Mouse (Mus musculus) neural tube, embryonic 13.5 days (tissue): ENCODE results near the gene Tomm34. TPM values are rescaled to one million over a fixed set of nuclear protein-coding genes. Genes with fewer than 3 reads are reported as not detected.

Experiments used
- ATAC-seq: fragments of 200-750 bp; cut with Nextera tagmentation; 2 replicates; pipeline ENCODE4 v1.8.0; 2017; ENCODE audit warnings: low read depth, mild to moderate bottlenecking, moderate TSS enrichment, moderate library complexity
- H3K27ac ChIP-seq: fragments of 300-500 bp; sonication (generic); replicated peaks from 2 replicates; pipeline ENCODE4 v1.5.1; 2015; ENCODE audit warnings: moderate library complexity, mild to moderate bottlenecking, inconsistent platforms
- H3K27me3 ChIP-seq: fragments of 300-500 bp; sonication (generic); 2 replicates; pipeline ENCODE4 v1.6.1; 2015; ENCODE audit warnings: mild to moderate bottlenecking, inconsistent platforms
- H3K36me3 ChIP-seq: fragments of 300-500 bp; sonication (generic); 2 replicates; pipeline ENCODE4 v1.6.1; 2015; ENCODE audit warnings: mild to moderate bottlenecking, inconsistent platforms
- H3K4me1 ChIP-seq: fragments of 300-500 bp; sonication (generic); replicated peaks from 2 replicates; pipeline ENCODE4 v1.6.1; 2015; ENCODE audit warnings: inconsistent platforms
- H3K4me2 ChIP-seq: fragments of 300-500 bp; sonication (generic); 2 replicates; pipeline ENCODE4 v1.6.1; 2015; ENCODE audit warnings: inconsistent platforms, mild to moderate bottlenecking, moderate library complexity
- H3K4me3 ChIP-seq: fragments of 300-500 bp; sonication (generic); 2 replicates; pipeline ENCODE4 v1.5.1; 2015; ENCODE audit warnings: mild to moderate bottlenecking, inconsistent platforms
- H3K9ac ChIP-seq: fragments of 300-500 bp; sonication (generic); 2 replicates; pipeline ENCODE4 v1.6.1; 2015; ENCODE audit warnings: moderate library complexity, mild to moderate bottlenecking, inconsistent platforms
- H3K9me3 ChIP-seq: fragments of 300-500 bp; sonication (generic); 2 replicates; pipeline ENCODE4 v1.6.1; 2016; ENCODE audit warnings: inconsistent platforms
- WGBS: fragments of 180-500 bp; shearing (Covaris S2); methylation state at CpG from one replicate; pipeline ENCODE4 v1.1.7; 2015; 5-methylcytosine and 5-hydroxymethylcytosine counted together
- polyA plus RNA-seq: library from polyadenylated mRNA; unstranded; fragments of >200 nt; fragmentation: Nextera tagmentation; extraction: Ambion mirVana; gene quantifications from 2 replicates; pipeline ENCODE4 v1.2.1, GENCODE M21; 2015

The Tomm34 gene
- 45.3 and 48.0 TPM in 2 replicates for polyA plus RNA-seq

- Histone ChIP-seq H3K4me1 (peaks cover 42% of the 10 kb centered on the region), H3K9ac (peak within 1 kb of the TSS; percentile 92), H3K4me3 (peak within 1 kb of the TSS; percentile 96), H3K36me3 (peaks cover 12% of the 10 kb centered on the region), H3K4me2 (peak within 1 kb of the TSS; percentile 94), H3K27me3 (no peaks in the 10 kb centered on the region), H3K27ac (peak within 1 kb of the TSS; percentile 87), H3K9me3 (no peaks in the 10 kb centered on the region)
- peak; percentile 97 for ATAC-seq
- under 1% methylated on average over 55 of the region's 55 CpGs for WGBS
These were observed at the start of gene Tomm34 for GRCm38 (mm10) chr2:164070765-164071436. Gene Tomm34, minus strand, starts transcription at chr2:164071169.

- H3K4me3 ChIP-seq: no peak overlapping the region
- H3K27ac ChIP-seq: no peak overlapping the region
- ATAC-seq: no peak
- H3K36me3 ChIP-seq: peaks cover 52% of the 10 kb centered on the region
- no peaks in the 10 kb centered on the region for H3K4me1 ChIP-seq
- no peak overlapping the region for H3K9ac ChIP-seq
- H3K27me3 ChIP-seq: no peaks in the 10 kb centered on the region
- no peak overlapping the region for H3K4me2 ChIP-seq
- 92% methylated on average over 6 of the region's 6 CpGs for WGBS
- no peaks in the 10 kb centered on the region for H3K9me3 ChIP-seq
These were observed 48.5 kb upstream of the Tomm34 start for GRCm38 (mm10) chr2:164119503-164119902.

- H3K4me3 ChIP-seq: no peak overlapping the region
- H3K36me3 ChIP-seq: peaks cover 38% of the 10 kb centered on the region
- H3K9me3 ChIP-seq: no peaks in the 10 kb centered on the region
- no peak overlapping the region for H3K4me2 ChIP-seq
- no peaks in the 10 kb centered on the region for H3K27me3 ChIP-seq
- ATAC-seq: no peak
- H3K4me1 ChIP-seq: no peaks in the 10 kb centered on the region
- H3K27ac ChIP-seq: no peak overlapping the region
- WGBS: 92% methylated on average over 10 of the region's 10 CpGs
- H3K9ac ChIP-seq: no peak overlapping the region
These were observed 44.6 kb upstream of the Tomm34 start for GRCm38 (mm10) chr2:164115531-164115930.

- WGBS: 87% methylated on average over 6 of the region's 6 CpGs
- Histone ChIP-seq H3K4me1 (no peaks in the 10 kb centered on the region), H3K27ac (no peak overlapping the region), H3K4me2 (no peak overlapping the region), H3K27me3 (no peaks in the 10 kb centered on the region), H3K4me3 (no peak overlapping the region), H3K9me3 (no peaks in the 10 kb centered on the region), H3K36me3 (peaks cover 27% of the 10 kb centered on the region), H3K9ac (no peak overlapping the region)
- ATAC-seq: no peak
These were observed 43.1 kb upstream of the Tomm34 start for GRCm38 (mm10) chr2:164114051-164114450.

- Histone ChIP-seq H3K4me2 (no peak overlapping the region), H3K4me1 (peaks cover 20% of the 10 kb centered on the region), H3K27ac (no peak overlapping the region), H3K36me3 (peaks cover 19% of the 10 kb centered on the region; the same call in 1 of the 2 replicates), H3K27me3 (no peaks in the 10 kb centered on the region), H3K4me3 (no peak overlapping the region), H3K9ac (no peak overlapping the region), H3K9me3 (no peaks in the 10 kb centered on the region)
- 84% methylated on average over 8 of the region's 8 CpGs for WGBS
- no peak for ATAC-seq
These were observed 40.6 kb upstream of the Tomm34 start for GRCm38 (mm10) chr2:164111546-164111945.

GRCm38 (mm10) chr2:164108501-164108900 lies 37.5 kb upstream of the Tomm34 start:
- Histone ChIP-seq H3K4me3 (no peak overlapping the region), H3K4me1 (peaks cover 30% of the 10 kb centered on the region), H3K27me3 (no peaks in the 10 kb centered on the region), H3K9ac (no peak overlapping the region), H3K27ac (0 out of 2 replicates have a peak overlapping the region, but pooled peaks have one; percentile 13), H3K36me3 (peaks cover 20% of the 10 kb centered on the region; the same call in 1 of the 2 replicates), H3K4me2 (no peak overlapping the region), H3K9me3 (no peaks in the 10 kb centered on the region)
- 33% methylated on average over 4 of the region's 4 CpGs for WGBS
- no peak for ATAC-seq

GRCm38 (mm10) chr2:164107125-164107874 lies 36.3 kb upstream of the Tomm34 start:
- H3K27me3 ChIP-seq: no peaks in the 10 kb centered on the region
- H3K36me3 ChIP-seq: peaks cover 29% of the 10 kb centered on the region; the same call in 1 of the 2 replicates
- no peak overlapping the region for H3K4me2 ChIP-seq
- H3K9me3 ChIP-seq: no peaks in the 10 kb centered on the region
- ATAC-seq: no peak
- peak overlapping the region; percentile 23; the same call in 1 of the 2 replicates for H3K27ac ChIP-seq
- peaks cover 30% of the 10 kb centered on the region for H3K4me1 ChIP-seq
- H3K9ac ChIP-seq: 0 out of 2 replicates have a peak overlapping the region, but pooled peaks have one; percentile 17
- 45% methylated on average over 16 of the region's 16 CpGs for WGBS
- H3K4me3 ChIP-seq: no peak overlapping the region

- no peak overlapping the region for H3K27ac ChIP-seq
- peaks cover 30% of the 10 kb centered on the region for H3K4me1 ChIP-seq
- no peaks in the 10 kb centered on the region for H3K27me3 ChIP-seq
- 0 out of 2 replicates have a peak overlapping the region, but pooled peaks have one; percentile 9 for H3K9ac ChIP-seq
- H3K4me2 ChIP-seq: no peak overlapping the region
- 78% methylated on average over 14 of the region's 14 CpGs for WGBS
- no peaks in the 10 kb centered on the region for H3K9me3 ChIP-seq
- H3K36me3 ChIP-seq: peaks cover 32% of the 10 kb centered on the region
- H3K4me3 ChIP-seq: no peak overlapping the region
- no peak for ATAC-seq
These were observed 35.5 kb upstream of the Tomm34 start for GRCm38 (mm10) chr2:164106287-164107035.

GRCm38 (mm10) chr2:164103501-164103900 lies 32.5 kb upstream of the Tomm34 start:
- Histone ChIP-seq H3K36me3 (peaks cover 52% of the 10 kb centered on the region), H3K4me1 (peaks cover 26% of the 10 kb centered on the region), H3K4me3 (no peak overlapping the region), H3K27ac (no peak overlapping the region), H3K9ac (no peak overlapping the region), H3K4me2 (no peak overlapping the region), H3K9me3 (no peaks in the 10 kb centered on the region), H3K27me3 (no peaks in the 10 kb centered on the region)
- no peak for ATAC-seq
- 37% methylated on average over 4 of the region's 4 CpGs for WGBS

- Histone ChIP-seq H3K4me3 (no peak overlapping the region), H3K4me1 (peaks cover 16% of the 10 kb centered on the region), H3K9me3 (no peaks in the 10 kb centered on the region), H3K4me2 (no peak overlapping the region), H3K9ac (no peak overlapping the region), H3K27me3 (no peaks in the 10 kb centered on the region), H3K27ac (no peak overlapping the region), H3K36me3 (peaks cover 62% of the 10 kb centered on the region)
- no peak for ATAC-seq
- 82% methylated on average over 3 of the region's 3 CpGs for WGBS
These were observed 31.4 kb upstream of the Tomm34 start for GRCm38 (mm10) chr2:164102366-164102765.

- no peaks in the 10 kb centered on the region for H3K9me3 ChIP-seq
- ATAC-seq: no peak
- peaks cover 63% of the 10 kb centered on the region for H3K36me3 ChIP-seq
- H3K27me3 ChIP-seq: no peaks in the 10 kb centered on the region
- no peak overlapping the region for H3K9ac ChIP-seq
- 81% methylated on average over 1 of the region's 1 CpGs for whole genome bisulfite sequencing
- H3K4me2 ChIP-seq: no peak overlapping the region
- peaks cover 12% of the 10 kb centered on the region for H3K4me1 ChIP-seq
- H3K27ac ChIP-seq: no peak overlapping the region
- H3K4me3 ChIP-seq: no peak overlapping the region
These were observed 31.0 kb upstream of the Tomm34 start for GRCm38 (mm10) chr2:164101936-164102335.
